Mouse (Mus musculus) cerebellum, adult 2 months (tissue): ENCODE results near the gene Ugt3a1.

Experiments used
- CTCF ChIP-seq: fragments of 200-500 bp; IDR thresholded peaks from 2 replicates; pipeline ENCODE4 v1.5.1; 2011; ENCODE audit warnings: low read depth, mild to moderate bottlenecking, control low read depth, low read length, moderate library complexity, borderline replicate concordance; ENCODE audit not compliant: insufficient read depth
- POLR2A ChIP-seq: fragments of 200-500 bp; IDR thresholded peaks from 2 replicates; pipeline ENCODE4 v1.6.1; 2011; ENCODE audit warnings: low read length, control low read depth, borderline replicate concordance; ENCODE audit not compliant: insufficient read depth

DNA sequence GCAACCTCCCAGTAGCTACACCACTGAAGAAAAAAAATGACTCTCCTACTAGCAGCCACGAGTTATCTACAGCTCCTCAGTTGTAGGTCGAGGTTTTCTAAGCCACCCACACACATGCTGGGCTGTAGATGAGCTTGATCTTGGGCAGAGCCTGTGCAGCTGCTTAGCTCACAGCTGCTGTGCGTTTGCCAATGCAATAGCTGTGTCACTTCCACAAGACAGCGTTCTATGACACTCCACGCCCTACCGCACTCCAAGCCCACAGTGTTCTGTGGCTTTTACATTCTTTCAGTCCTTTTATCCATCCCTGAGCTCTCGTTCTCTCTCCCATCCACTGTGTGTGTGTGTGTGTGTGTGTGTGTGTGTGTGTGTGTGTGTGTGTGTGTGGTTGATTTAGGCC lies 4.8 kb upstream of the Ugt3a1 start:
- no peak for TF ChIP-seq POLR2A
- no peak for TF ChIP-seq CTCF
